Mouse (Mus musculus) liver, adult 2 months (tissue): ENCODE measurements around the gene Fuca2.

Experiments
- CTCF ChIP-seq: fragments of 200-500 bp; IDR thresholded peaks from 2 replicates; pipeline ENCODE4 v1.5.1; 2011; ENCODE audit warnings: low read depth, low read length, control low read depth
- POLR2A ChIP-seq: fragments of 200-500 bp; IDR thresholded peaks from 2 replicates; pipeline ENCODE4 v1.6.1; 2011; ENCODE audit warnings: low read length, control low read depth; ENCODE audit not compliant: insufficient read depth; ENCODE audit errors: extremely low read depth

GRCm38 (mm10) chr10:13539769-13540333, 40.5 kb downstream of the Fuca2 start:
- TF ChIP-seq POLR2A (no peak), CTCF (no peak)
